ENCODE assay signal across 31 mouse cellular contexts in the genomic region with DNA sequence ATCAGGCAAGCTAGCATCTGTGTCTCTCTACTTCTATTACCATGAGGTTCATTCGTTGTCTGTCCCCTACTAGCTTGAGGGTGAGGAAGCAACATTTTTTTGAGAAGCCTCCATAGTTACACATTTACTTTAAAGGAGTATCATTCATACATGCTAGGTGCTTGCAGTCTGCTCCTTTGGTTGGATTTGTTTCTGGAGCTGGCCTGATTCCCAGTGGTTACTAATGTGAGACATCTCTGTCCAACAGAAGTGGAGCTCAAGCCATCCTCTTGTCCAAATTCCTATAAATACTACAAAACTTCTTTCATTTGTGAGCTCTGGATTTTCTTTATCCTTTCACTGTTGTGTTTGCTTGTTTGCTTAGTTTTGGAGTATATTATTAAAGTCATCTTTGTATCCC.
DNase-seq lines count a peak whose midpoint lies in the region; ATAC-seq and TF ChIP-seq lines count a peak whose summit lies in the region.
"Had no signal": no experiment of that assay in that cellular context is flagged by ENCODE, and none has a peak within 500 bp of the region (broad histone marks: within the 10 kb centered on the region; RNA-seq: fewer than 3 reads in every experiment).

No protein-coding gene starts in this region.

- no peak overlapping the region for H3K27ac ChIP-seq in liver, adult 2 months (replicated peaks; ENCODE audit: insufficient read depth, low read depth, low read length)
- no peak overlapping the region for H3K27ac ChIP-seq in liver, embryonic 12.5 days
- no peak overlapping the region for H3K27ac ChIP-seq in kidney, embryonic 15.5 days
- H3K27ac ChIP-seq: forebrain, embryonic 12.5 days; gastrocnemius, adult 2 months; heart, embryonic 13.5 days; hindbrain, embryonic 14.5 days; left cerebral cortex, adult 2 months; limb, embryonic 13.5 days; liver, embryonic 13.5 days; midbrain, embryonic 12.5 days; neural tube, embryonic 12.5 days had no signal

- no peaks in the 10 kb centered on the region for H3K36me3 ChIP-seq in liver, adult 2 months (ENCODE audit: control insufficient read depth, insufficient read depth, low read length)
- H3K36me3 ChIP-seq in liver, embryonic 12.5 days: no peaks in the 10 kb centered on the region
- no peaks in the 10 kb centered on the region for H3K36me3 ChIP-seq in kidney, embryonic 15.5 days
- H3K36me3 ChIP-seq: forebrain, embryonic 12.5 days; G1E; heart, embryonic 13.5 days; limb, embryonic 13.5 days; liver, embryonic 13.5 days; midbrain, embryonic 12.5 days; neural tube, embryonic 12.5 days had no signal

- peak; percentile 4 for DNase-seq in cerebellum, adult 11 months
- peak; percentile 32 for DNase-seq in liver, adult 2 months (ENCODE audit: extremely low read depth, low read depth, low spot score)
- DNase-seq in cerebellum, postnatal 10 days: peak; percentile 31 to 47
- DNase-seq in B cell, adult 2 months: no peak
- DNase-seq: adrenal gland, adult 8-10 months; forebrain, postnatal 0 days; gastrocnemius, adult 2 months; gastrocnemius, postnatal 36 days; heart, postnatal 10 days; kidney, adult 11 months; kidney, postnatal 25 days; liver, embryonic 13.5 days; lung, adult 18-20 months; lung, postnatal 4 days; right cerebral cortex, postnatal 14 days had no signal

- H3K79me2 ChIP-seq in liver, adult 2 months (ENCODE audit: control insufficient read depth, insufficient read depth, low read length): no peaks in the 10 kb centered on the region

- no peak overlapping the region for H3K4me3 ChIP-seq in liver, adult 2 months (ENCODE audit: insufficient read depth, low read depth, low read length)
- no peak overlapping the region for H3K4me3 ChIP-seq in liver, embryonic 12.5 days
- H3K4me3 ChIP-seq in kidney, embryonic 15.5 days (replicated peaks): no peak overlapping the region
- H3K4me3 ChIP-seq: erythroblast, embryonic 14.5 days; forebrain, embryonic 12.5 days; gastrocnemius, adult 2 months; heart, embryonic 13.5 days; left cerebral cortex, adult 2 months; limb, embryonic 13.5 days; liver, embryonic 13.5 days; megakaryocyte, embryonic 14.5 days; midbrain, embryonic 12.5 days; myocyte; neural tube, embryonic 12.5 days had no signal

- no peak overlapping the region for H3K4me2 ChIP-seq in liver, embryonic 12.5 days
- no peak overlapping the region for H3K4me2 ChIP-seq in kidney, embryonic 15.5 days
- H3K4me2 ChIP-seq: forebrain, embryonic 12.5 days; heart, embryonic 13.5 days; hindbrain, embryonic 14.5 days; limb, embryonic 13.5 days; liver, embryonic 13.5 days; midbrain, embryonic 12.5 days; neural tube, embryonic 12.5 days had no signal

- no peaks in the 10 kb centered on the region; the same call in 1 of the 2 replicates for H3K4me1 ChIP-seq in liver, adult 2 months (ENCODE audit: control insufficient read depth, insufficient read depth, low read length)
- H3K4me1 ChIP-seq in liver, embryonic 12.5 days: no peaks in the 10 kb centered on the region
- no peaks in the 10 kb centered on the region for H3K4me1 ChIP-seq in kidney, embryonic 15.5 days
- H3K4me1 ChIP-seq: forebrain, embryonic 12.5 days; heart, embryonic 13.5 days; limb, embryonic 13.5 days; liver, embryonic 13.5 days; megakaryocyte, embryonic 14.5 days; midbrain, embryonic 12.5 days; neural tube, embryonic 12.5 days had no signal

- no peaks in the 10 kb centered on the region for H3K9me3 ChIP-seq in liver, embryonic 12.5 days (replicated peaks)
- no peaks in the 10 kb centered on the region for H3K9me3 ChIP-seq in kidney, embryonic 15.5 days (replicated peaks)
- H3K9me3 ChIP-seq: forebrain, embryonic 12.5 days; G1E; heart, embryonic 13.5 days; limb, embryonic 13.5 days; liver, embryonic 13.5 days; megakaryocyte, embryonic 14.5 days; midbrain, embryonic 12.5 days; neural tube, embryonic 12.5 days had no signal

- H3K27me3 ChIP-seq in liver, adult 2 months (ENCODE audit: control insufficient read depth, insufficient read depth, low read length): no peaks in the 10 kb centered on the region
- H3K27me3 ChIP-seq in liver, embryonic 12.5 days (replicated peaks): no peaks in the 10 kb centered on the region
- no peaks in the 10 kb centered on the region for H3K27me3 ChIP-seq in kidney, embryonic 15.5 days
- H3K27me3 ChIP-seq: forebrain, embryonic 12.5 days; heart, embryonic 13.5 days; limb, embryonic 13.5 days; liver, embryonic 13.5 days; megakaryocyte, embryonic 14.5 days; midbrain, embryonic 12.5 days; neural tube, embryonic 12.5 days had no signal

- no peak overlapping the region for H3K9ac ChIP-seq in liver, adult 2 months (ENCODE audit: low read depth, low read length)
- no peak overlapping the region for H3K9ac ChIP-seq in liver, embryonic 12.5 days
- H3K9ac ChIP-seq in kidney, embryonic 15.5 days: no peak overlapping the region
- H3K9ac ChIP-seq: forebrain, embryonic 12.5 days; forebrain, postnatal 0 days; heart, embryonic 13.5 days; hindbrain, embryonic 14.5 days; limb, embryonic 13.5 days; liver, embryonic 13.5 days; midbrain, embryonic 12.5 days; neural tube, embryonic 12.5 days had no signal

- WGBS in liver, adult 2 months: 51% methylated on average over 1 of the region's 1 CpGs
- 53% methylated on average over 1 of the region's 1 CpGs for WGBS in liver, embryonic 12.5 days (ENCODE audit: insufficient replicate concordance)
- WGBS in kidney, embryonic 15.5 days: 78% methylated on average over 1 of the region's 1 CpGs

- ATAC-seq in cerebellum, adult (ENCODE audit: insufficient number of reproducible peaks, low FRiP score, low TSS enrichment): no peak
- no peak for ATAC-seq in liver, embryonic 12.5 days
- no peak for ATAC-seq in kidney, embryonic 15.5 days (replicated peaks; ENCODE audit: low FRiP score)
- ATAC-seq: forebrain, postnatal 0 days; inflammation-experienced regulatory T-cells, adult 6 months; lung, postnatal 0 days had no signal

- no peak for TF ChIP-seq POLR2A in liver, adult 2 months (IDR thresholded peaks at IDR 0.05; ENCODE audit: extremely low read depth, insufficient read depth, low read length)

- TF ChIP-seq CTCF in liver, adult 2 months (IDR thresholded peaks at IDR 0.05; ENCODE audit: low read depth, low read length): no peak

Comparison
In these comparisons a context has a peak if more than half of its experiments do, and no peak if none do; other contexts are left out.
1. DNase-seq: peak in cerebellum, adult 11 months (single experiment), liver, adult 2 months (single experiment) and cerebellum, postnatal 10 days (2 of 2); none in B cell, adult 2 months (0 of 2).